Mouse (Mus musculus): ENCODE data around the gene Fgfr2.
"Not testable (repeated sequence)": the region's sequence is repeated elsewhere in the genome, so short reads cannot be mapped to it uniquely, and the experiment has no call there.

The Fgfr2 gene

GRCm38 (mm10) chr7:133120221-133120751, 2.9 kb downstream of the Fgfr2 start:
- DNase-seq: peak; percentile 52 to 56

GRCm38 (mm10) chr7:133117815-133118214, 5.3 kb downstream of the Fgfr2 start:
- DNase-seq: peak; percentile 63 to 64

GRCm38 (mm10) chr7:133116542-133116941, 6.6 kb downstream of the Fgfr2 start:
- no peak for DNase-seq

- DNase-seq: peak; percentile 59 to 70
Measured at GRCm38 (mm10) chr7:133115886-133116285, 7.3 kb downstream of the Fgfr2 start.

- peak; percentile 51 to 52 for DNase-seq
Measured at GRCm38 (mm10) chr7:133114847-133115470, 8.2 kb downstream of the Fgfr2 start.

- no peak for DNase-seq
Measured at GRCm38 (mm10) chr7:133113185-133113895, 9.8 kb downstream of the Fgfr2 start.

- DNase-seq: peak in 1 of 2 experiments; percentile 43
Measured at GRCm38 (mm10) chr7:133112351-133112831, 10.8 kb downstream of the Fgfr2 start.

- DNase-seq: no peak
Measured at GRCm38 (mm10) chr7:133109442-133109841, 13.7 kb downstream of the Fgfr2 start.

GRCm38 (mm10) chr7:133108695-133109094, 14.5 kb downstream of the Fgfr2 start:
- DNase-seq: no peak

- DNase-seq: peak in 1 of 2 experiments; percentile 45
Measured at GRCm38 (mm10) chr7:133102578-133102977, 20.6 kb downstream of the Fgfr2 start.

- DNase-seq: no peak
Measured at GRCm38 (mm10) chr7:133101070-133101469, 22.1 kb downstream of the Fgfr2 start.

- DNase-seq: no peak
Measured at GRCm38 (mm10) chr7:133100178-133100577, 23.0 kb downstream of the Fgfr2 start.

GRCm38 (mm10) chr7:133099266-133099665, 23.9 kb downstream of the Fgfr2 start:
- DNase-seq: no peak

GRCm38 (mm10) chr7:133098118-133098793, 24.9 kb downstream of the Fgfr2 start:
- DNase-seq: peak; percentile 46 to 52

- DNase-seq: not testable (repeated sequence)
Measured at GRCm38 (mm10) chr7:133095610-133096009, 27.5 kb downstream of the Fgfr2 start.

- DNase-seq: no peak
Measured at GRCm38 (mm10) chr7:133094711-133095495, 28.2 kb downstream of the Fgfr2 start.

GRCm38 (mm10) chr7:133094161-133094560, 29.0 kb downstream of the Fgfr2 start:
- DNase-seq: no peak

GRCm38 (mm10) chr7:133093731-133094130, 29.4 kb downstream of the Fgfr2 start:
- DNase-seq: no peak

- DNase-seq: no peak
Measured at GRCm38 (mm10) chr7:133090641-133091040, 32.5 kb downstream of the Fgfr2 start.

GRCm38 (mm10) chr7:133089621-133090260, 33.4 kb downstream of the Fgfr2 start:
- no peak for DNase-seq

- peak; percentile 88 to 92 for DNase-seq
Measured at GRCm38 (mm10) chr7:133088830-133089261, 34.3 kb downstream of the Fgfr2 start.

GRCm38 (mm10) chr7:133088411-133088810, 34.7 kb downstream of the Fgfr2 start:
- no peak for DNase-seq
